Mouse (Mus musculus): ENCODE results near the gene Ankrd23.
A peak's percentile ranks its signal among the peaks of the same experiment; 100 is the strongest.

Ankrd23 gene

DNA sequence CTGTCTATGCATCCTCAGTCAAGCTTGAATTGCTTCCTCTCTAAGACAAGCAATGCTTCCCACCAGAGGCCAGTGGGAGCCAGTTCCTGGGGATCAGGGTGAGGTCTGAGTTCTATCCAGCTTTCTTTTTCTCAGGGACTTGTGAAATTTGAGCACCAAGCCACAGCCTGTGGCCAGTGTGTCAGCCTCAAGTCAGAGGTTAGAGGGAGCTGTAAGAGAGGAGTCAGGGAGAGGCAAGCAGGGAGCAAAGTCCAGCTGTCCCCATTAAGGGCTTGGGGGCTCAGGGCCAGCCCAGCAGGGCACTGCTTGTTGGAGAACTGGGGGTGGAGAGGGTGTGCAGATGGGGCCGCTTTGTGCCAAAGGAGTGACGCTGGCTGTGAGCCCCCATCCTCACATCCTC lies 26.5 kb upstream of the Ankrd23 start:
- peak in 1 of 2 experiments; percentile 17 for DNase-seq

DNA sequence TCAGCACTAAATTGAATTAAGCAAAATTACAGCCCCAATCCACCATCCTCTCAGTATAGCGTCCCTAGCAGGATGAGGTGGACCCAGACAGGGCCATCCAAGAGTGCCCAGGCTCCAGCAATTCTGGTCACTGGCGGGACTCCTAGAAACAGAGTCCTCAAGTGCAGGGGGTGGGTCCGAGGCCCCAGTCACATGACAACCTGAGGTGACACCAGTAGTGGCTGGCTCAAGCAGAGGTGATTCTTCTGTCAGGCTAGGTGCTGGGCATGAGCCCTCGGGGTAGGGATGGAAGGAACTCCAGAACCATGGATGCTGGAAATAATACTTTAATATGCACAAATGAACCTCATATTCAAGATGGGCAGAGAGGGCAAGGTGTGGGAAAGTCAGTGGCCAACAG lies 25.7 kb upstream of the Ankrd23 start:
- no peak for DNase-seq

DNA sequence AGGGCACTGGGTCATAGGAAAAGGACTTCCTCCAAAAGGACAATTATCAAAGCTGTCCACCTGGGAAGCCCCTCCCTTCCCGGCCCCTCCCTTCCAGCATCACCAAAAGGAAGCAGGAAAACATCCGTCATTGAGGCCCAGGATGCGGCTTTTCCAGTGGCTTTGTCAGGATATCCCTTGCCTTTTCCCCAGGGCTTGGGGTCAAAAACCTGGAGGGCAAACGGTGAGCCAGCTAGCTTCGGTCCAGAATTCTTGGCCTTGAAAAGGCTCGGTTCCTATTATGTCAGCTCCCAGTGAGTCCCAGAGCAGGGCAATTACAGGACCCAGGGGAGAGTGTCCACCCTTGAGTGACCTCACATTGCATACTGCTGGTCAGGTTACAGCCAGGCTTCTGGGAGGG lies 24.2 kb upstream of the Ankrd23 start:
- peak in 1 of 2 experiments; percentile 34 for DNase-seq

DNA sequence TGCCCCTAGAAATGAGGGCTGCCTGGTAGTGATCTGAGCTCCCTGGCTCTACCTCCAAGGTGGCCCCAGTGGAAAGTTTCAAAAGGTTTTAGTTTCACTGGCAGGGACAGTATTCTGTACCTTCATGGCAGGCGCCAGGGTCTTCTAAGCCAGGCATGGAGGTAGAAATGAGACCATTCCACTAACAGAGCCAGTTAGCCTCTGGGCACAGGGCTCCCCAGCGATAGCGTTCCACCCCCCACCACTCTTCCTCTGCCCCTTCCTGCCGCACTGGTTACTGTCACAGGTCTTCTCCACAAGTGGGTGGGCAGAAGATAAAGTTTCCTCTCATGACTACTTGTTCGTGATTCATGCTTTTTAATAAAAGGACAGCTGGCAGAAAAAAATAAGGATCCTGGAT lies 23.2 kb upstream of the Ankrd23 start:
- DNase-seq = no peak

DNA sequence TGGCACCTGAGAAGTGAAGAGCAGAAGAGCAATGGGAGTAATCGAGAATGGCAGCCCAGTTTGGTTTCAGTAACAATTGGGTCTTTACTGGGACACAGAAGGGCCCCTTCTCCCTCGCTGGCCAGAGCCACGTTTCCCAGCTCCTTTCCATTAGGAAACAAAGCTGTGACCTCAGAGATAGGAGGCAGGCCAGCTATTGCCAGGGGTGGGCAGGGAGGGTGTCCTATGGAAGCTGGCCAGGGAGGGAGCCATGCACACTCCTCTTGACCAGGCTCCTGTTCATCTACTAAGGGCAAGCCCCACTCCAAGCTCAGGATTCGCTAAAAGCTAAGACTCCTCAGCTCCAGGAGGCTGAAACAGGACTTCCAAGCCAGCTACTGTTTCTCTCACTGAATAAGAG lies 22.6 kb upstream of the Ankrd23 start:
- peak in 1 of 2 experiments; percentile 29 for DNase-seq

DNA sequence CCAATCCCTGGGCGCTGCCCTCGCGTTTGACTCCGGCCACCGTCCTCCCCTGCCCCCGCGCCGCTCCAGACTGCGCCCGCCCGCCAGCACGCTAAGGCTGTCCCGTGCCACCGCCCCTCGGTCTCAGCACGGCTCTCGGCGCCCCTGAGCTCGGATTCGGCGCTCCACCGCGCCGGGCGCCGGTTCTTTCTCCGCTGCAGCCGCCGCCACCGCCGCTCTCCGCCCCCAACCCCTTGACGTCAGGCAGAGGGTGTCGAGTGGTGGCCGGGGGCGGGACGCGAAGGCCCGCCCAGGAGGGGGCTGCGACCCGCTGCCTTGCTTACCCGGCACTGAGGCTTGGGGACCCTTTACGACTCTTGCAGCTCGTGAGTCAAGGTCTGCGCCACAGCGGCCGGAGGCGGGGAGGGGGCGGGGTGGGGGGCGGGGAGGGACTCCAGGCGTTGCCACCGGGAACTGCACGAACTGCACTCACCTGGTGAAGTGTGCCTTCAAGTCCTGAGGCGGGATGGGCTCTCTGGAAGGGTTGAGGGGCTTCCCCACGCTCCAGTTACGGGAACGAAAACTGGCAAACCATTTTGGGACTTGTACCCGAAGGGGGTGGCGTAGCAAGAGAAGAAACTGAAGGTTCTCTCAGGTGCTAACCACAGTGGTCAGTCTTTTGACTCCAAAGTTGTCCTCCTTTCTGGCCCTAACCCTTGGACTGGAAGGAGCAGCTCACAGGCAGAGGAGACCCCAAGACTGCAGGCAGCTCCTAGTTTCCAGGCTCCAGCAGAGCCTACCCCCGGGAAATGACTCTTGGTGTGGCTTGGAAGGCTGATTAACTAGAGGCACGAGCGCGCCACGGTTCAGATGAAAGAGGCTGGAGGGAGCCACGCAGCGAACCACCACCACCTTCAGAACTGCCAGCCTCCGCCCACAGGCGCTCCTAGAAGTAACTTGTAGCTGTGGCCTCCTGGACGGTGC lies 21.6 kb upstream of the Ankrd23 start, which contains the start of gene Sema4c:
TSS of gene Sema4c (minus strand) at position 319 of the 963 bp plus-strand sequence.
- DNase-seq = peak; percentile 75 to 78

DNA sequence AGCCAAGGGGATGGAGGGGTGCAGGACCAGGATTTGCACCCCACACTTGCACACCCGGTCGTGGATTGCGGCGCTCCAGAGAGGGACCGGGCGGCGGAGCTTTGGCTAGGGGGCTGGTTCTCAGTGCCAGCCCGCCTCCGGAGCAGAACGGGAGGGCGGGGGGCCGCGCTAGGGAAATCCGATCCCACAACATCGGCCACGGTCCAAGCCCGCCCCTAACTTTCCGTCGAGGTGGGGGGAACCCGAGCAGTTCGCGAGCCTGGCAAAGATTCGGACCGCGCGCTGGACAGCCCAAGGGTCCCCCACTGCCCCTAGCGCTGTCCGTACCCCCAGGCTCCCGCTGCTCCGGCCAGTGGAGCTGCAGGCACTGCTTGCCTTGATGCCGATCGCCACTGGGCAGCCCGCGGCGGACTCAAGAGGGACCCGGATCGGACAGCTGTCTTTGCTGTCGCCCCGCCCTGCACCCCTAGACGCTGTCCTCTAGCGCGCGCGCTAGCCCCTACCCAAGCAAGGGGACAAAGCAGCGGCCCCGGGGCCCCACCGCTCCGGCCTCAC lies 20.9 kb upstream of the Ankrd23 start:
- peak; percentile 87 to 89 for DNase-seq

DNA sequence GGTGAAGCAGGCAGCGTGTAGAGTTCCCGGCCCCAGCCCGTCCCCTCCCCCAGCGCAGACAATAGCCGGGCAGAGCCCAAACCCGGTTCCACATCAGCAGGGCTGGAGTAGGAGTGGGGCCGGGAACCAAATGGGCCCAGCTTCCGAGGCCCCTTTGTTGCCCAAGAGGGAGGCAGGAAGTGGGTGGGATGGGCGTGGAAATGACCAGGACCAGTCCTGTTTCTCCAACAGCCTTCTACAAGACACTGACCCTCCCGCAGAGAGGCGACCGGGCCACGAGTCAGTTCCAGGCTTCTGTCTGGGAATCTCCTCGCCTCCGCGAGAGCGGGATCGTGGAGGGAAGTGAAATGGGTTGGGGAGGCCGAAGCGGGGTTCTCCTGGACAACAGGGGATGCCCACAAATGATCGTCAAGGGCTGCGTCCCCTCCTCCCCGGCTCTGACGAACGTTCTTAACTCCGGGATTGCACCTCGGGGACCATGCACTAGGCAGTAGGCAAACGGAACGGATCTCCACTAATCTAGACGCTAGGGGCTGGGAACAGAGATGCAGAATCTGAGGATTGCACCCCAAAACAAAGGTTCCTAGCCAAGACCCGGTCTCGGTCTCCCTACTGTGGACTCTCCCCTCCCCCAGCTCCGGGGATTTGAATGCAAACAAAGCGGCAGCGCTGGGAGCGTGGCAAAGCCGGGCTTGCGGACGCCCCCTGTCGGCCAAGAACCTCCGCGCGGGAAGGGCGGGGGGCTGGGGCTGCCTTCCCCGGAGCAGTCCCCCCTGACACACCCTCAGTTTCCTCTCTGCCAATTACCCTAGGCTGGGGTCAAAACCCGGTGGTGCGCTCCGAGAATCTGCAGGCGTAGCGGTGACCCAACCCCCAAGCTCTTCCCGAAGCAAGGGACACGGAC lies 20.1 kb upstream of the Ankrd23 start:
- DNase-seq = peak; percentile 91 to 95

DNA sequence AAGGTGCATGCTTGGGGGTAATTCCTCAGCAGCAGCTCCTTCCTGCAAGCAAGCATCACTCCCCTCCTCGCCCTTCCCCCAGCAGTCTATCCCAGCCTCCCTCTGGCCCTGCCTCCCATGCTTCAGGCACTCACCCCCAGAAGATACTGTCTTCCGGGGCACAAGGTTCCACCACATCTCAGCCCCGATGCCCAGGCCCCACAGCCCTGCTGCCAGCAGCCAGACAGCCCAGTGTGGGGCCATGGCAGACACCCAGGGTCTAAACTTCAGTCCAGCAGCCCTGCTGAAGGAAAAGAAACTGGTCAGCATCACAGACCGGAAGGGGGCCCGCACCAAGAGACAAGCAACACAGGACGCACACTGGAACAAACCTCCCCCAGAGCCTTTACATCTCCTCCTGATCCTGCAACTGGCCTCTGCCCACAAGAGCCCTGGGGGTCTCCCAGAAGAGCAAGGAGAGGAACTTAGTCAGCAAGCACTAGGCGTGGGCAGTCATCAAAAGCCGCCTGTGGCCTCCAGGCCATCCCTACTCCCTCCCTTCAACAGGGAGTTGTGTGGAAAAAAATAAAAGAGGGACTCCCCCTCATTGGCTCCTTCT lies 19.2 kb upstream of the Ankrd23 start:
- peak in 1 of 2 experiments; percentile 19 for DNase-seq

DNA sequence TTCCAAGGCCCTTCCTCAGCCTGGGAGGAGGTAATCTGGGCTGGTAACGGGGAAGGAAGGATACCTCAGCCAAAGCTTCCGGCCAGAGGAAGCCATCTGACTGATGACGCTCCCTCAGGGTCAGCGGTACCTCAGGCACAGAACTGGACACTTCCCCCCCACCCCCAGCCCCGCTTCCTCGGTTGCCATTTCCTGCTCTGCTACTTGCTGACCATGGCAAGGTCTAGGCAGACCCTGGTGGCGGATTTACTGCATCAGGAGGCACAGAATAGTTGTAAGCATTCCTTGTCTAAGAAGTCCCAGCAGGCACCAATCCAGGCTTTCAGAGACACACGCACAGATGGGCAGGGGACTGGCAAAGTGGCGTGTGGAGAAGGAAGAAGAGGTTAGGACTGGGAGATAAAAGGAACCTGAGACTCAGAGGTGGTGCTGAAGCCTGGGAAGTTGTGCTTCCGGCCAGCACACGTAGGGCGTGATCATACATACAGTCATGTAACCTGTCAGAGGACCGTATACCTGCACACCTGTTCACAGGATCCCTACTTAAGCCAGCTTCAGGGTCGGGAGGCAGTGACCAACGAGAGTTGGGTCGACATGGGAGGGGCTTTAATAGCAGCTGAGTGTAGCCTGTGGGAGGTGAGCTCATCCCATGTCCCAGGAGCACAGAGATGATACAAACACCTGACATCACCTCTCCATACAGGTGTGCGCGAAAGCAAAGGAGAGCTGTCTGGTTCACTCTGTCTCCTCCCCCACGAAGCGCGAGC lies 18.1 kb upstream of the Ankrd23 start:
- DNase-seq = peak in 1 of 2 experiments; percentile 41

DNA sequence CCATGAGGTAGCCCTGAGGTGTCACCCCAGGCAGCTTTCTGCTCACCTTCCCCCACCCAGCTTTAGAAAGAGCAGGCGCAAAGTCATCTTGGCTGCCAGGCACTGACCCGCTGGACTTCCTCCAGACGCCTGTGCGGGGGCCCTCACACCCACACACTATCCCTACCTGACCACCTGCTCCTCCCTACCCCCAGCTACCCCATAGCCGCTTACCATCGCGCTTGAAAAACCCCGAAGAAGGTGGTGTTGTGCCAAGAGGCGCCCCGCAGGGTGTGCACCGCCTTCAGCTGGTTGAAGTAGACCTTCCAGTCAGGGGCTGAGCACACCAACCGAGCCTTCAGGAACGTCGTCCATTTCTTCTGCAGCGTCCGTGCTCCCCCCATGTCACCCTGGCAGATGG lies 15.8 kb upstream of the Ankrd23 start:
- DNase-seq = no peak

DNA sequence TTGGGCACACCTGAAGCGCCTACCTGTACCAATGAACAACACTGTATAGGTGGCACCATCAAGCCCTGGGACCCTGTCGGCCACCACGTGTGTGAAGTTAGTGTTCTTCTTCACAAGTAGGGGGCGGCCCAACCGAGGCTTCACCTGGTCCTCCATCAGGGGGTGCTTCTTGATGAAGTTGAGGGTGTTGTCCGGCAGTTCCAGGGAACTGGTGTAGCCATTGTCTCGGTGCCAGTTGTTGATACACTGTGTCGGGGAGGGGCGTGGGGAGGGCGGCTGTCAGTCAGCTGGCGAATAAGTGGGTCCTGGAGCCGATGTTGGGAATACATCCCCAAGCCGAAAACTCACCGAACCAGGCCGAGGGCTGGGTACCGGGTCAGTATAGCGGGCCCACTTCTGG lies 15.2 kb upstream of the Ankrd23 start:
- DNase-seq = no peak

DNA sequence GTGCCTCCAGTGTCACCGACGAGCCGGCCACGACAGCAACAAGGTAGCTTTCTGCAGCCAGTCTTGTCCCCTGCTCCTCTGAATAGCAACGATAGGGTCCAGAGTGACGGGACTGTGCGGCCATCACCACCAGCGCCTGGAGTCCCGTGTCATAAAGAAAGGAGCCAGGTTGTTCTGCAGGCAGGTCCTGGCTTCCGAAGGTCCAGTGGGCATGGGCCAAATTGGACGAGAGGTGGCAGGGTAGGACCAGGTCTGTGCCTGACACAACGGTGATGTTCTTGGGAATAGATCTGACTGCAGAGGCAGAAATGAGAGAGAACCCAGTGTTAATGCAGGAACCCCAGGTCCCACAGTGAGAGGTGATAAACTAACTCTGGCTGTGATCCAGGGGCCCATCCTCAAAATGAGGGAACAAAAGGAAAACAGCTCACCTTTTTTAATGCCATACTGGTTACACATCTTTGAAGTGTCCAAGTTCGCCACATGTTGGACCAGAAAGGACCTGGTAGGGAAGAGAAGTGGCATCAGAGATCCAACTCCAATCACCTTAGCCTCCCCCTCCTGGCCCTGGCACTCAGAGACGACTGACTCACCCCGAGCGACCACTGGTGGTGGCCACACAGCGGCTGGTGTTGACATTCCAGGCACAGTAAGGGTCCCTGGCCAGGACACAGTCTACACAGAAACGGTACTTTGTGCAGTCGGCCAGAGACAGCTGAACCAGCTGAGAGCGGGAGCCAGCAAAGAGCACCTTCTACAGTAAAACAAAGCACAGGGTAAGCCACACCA lies 13.6 kb upstream of the Ankrd23 start:
- no peak for DNase-seq

DNA sequence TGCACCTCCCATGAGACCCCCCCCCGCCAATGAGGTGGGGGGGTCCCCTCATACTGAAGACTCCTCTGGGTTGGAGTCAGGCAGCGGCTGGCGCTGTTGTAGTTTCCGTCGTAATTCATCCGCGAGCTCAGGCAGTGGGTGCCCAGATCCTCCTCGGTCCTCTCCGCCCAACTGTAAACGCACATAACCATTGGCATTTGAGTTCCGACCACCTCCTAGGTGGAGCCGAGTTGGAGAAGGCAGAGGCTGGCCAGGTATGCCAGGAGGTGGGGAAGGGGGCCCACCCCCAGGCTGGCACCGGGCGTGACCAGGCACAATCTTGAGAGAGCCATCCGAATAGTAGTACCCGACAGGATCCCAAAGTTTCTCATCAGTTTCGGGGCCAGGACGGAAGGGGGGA lies 12.8 kb upstream of the Ankrd23 start:
- DNase-seq = no peak

DNA sequence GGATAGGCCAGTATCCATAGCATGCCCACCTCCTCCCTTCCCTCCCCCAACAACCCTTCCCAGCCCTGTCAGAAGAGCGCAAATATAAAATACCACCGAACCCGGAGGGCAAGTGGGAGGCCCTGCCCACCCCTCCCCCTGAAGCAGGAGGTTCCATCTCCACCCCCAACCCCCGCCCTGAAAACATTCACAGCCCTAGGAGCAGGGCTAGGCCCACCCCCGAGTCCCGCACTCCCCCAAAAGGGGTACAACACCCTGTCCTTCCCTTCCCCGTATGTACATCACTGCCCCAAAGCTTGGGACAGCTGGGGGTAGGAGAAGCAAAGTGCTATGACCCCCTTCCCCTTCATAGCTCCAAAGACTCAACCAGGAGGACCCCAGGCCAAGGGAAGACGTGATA lies 12.1 kb upstream of the Ankrd23 start:
- no peak for DNase-seq

DNA sequence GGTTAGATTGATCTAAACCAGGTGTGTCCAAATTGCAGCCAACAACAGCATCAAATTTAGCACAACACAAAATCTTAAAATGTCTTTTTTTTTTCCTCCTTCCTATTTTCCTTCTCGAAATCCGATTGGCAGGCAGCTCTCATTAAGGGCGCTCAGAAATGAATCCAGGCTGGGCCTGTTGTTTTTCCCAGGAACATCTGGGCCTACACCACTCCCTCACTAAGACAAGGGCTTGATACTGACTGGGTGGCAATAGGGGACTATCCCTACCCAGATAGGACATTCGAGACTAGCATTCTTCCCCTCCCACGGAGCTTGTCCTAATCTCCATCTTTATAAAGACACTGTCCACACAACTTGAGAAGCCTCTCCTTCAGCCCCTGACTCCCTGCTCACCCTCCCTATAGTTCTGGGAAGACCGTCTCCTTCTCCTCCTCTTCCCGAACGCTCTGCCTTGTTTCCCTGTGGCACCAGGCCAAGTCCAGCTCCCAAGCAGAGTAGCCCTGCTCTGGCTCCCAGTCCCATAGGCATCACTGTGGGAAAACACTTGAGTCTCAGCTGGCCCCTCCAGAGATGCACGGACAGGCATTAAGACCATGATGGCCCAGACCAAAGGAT lies 11.4 kb upstream of the Ankrd23 start:
- peak; percentile 53 to 55 for DNase-seq

DNA sequence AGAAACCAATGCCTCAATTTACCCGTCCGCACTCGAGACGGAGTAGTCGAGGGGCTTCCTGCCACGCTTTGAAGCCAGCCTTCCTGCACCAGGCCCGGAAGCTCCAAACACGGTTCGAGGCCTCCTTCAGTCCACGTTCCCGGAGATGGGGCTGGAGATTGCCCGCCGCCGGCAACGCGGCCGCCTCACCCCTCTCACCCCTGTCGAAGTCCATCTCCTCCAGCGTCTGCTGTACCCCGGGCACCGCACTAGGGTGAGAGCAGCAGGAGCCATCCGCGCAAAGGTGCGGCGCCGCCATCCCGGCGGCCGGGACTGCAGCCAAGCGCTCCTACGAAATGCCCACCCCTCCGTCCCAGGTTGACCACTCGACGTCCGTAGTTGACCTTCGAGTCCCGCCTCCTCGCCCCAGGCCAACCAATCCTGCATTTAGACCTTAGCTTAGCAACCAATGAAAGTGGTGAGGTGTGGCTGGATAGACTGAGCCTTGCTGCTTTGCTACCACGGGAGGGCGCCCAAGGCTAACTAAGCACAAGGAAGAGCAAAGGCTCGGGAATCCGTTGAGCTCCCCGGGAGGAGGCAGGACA lies 10.3 kb upstream of the Ankrd23 start, which contains the start of gene Ankrd39:
TSS of gene Ankrd39 (minus strand) at position 558 of the 584 bp plus-strand sequence.
- DNase-seq = peak; percentile 99

DNA sequence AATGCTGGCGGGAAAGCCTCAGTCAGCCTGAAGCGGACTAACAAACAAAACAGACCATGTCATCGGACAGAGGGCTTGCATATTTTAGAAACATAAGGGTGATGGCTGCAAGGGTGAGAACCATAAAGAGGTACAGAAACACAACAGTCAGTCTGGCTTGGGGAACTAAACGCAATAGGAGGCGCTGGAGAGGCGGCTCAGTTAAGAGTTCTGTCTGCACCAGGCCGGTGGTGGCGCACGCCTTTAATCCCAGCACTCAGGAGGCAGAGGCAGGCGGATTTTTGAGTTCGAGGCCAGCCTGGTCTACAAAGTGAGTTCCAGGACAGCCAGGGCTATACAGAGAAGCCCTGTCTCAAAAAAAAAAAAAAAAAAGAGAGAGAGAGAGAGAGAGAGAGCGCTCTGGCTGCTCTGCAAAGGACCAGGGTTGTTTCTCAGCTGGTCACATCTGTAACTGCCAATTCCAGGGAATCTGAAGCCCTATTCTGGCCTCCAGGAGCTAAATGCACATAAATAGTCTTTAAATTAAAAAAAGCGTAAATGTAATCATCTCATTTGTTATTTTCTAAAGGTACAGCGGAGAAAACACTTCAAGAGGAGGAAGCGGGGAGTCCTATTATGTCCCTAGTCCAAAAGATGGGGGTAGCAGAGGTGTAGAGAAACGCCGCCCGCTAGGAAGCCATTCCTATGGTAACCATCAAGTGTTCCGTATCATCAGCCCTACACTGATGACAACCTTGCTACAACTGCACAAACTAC lies 9.3 kb upstream of the Ankrd23 start:
- DNase-seq = peak in 1 of 2 experiments; percentile 33

DNA sequence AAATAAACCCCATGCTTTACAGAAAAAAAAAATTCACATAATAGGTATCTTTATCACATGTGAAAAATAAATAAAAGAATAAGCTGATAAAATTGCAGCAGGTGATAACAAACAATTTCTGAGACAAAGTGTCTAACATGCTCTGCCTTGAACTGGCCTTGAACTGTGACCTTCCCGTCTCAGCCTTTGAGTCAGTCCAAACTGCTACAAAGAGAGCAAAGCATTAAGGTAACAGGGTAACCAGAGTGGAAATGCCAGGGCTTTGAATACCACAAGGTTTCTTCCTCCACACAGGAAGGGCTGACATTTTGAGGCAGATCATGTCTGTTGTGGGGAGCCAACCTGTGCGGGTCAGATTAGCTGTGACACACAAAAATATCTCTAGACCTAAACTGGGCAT lies 8.7 kb upstream of the Ankrd23 start:
- DNase-seq = no peak

Data from lung, adult 18-20 months (tissue).